Mouse (Mus musculus): ENCODE measurements around the gene Abhd17c. TPM values are rescaled to one million over a fixed set of nuclear protein-coding genes. Genes with fewer than 3 reads are reported as not detected.

The Abhd17c gene
- 43.9 and 53.0 TPM in 2 replicates for polyA plus RNA-seq (2014; fragmentation: Nextera tagmentation; extraction: Ambion mirVana)

DNA sequence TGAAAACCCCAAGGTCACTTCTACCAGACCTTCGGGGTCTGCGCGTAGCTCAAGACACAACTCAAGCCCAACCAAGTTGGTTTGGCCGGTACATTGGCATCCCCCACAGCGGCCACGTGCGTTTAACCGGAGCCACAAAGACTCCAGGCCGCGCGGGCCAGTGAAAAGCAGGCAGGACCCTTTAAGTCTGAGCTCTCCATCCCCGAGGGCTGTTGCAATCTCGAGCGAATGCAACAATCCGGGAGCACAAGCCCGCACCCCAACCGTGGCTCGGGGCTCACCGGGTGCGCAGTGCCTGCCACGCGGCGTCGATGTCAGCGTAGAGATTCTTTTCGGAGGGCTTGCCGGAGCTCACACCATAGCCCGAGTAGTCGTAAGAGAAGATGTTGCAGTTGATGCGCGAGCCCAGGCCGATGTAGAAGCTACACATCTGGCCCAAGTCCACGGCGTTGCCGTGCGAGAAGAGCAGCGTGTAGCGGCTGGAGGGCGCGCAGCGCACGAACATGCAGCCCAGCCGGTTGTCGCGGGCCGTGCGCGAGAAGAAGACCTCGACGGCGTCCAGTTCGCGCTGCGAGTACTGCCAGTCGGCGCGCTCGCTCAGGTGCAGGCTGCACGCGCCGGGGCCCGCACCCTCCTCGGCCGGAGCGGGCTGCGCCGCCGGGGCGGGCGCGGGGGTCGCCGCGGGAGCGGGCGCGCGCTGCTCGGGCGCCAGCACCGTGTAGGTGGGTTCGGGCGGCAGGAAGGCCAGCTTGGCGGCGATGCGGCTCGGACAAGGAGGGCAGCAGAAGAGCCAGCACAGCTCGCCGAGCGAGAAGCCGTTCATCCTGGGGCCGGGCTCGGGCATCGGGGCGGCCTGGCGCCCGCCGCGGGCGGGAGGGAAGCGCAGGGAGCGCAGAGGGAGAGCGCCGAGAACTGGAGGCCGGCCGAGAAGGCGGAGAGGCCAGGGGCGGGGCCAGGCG, at the start of gene Abhd17c:
Abhd17c (minus strand) TSS at position 893 of the 959 bp plus-strand sequence.
- Histone ChIP-seq H3K9ac (replicated peaks; ENCODE audit: low read length) (peak within 1 kb of the TSS; percentile 91), H3K4me2 (ENCODE audit: low read depth, low read length) (peak within 1 kb of the TSS; percentile 84), H3K9me3 (replicated peaks; ENCODE audit: control insufficient read depth, low read length) (no peaks in the 10 kb centered on the region), H3K4me1 (ENCODE audit: control insufficient read depth, insufficient read depth, low read length) (no peaks in the 10 kb centered on the region), H3K27ac (replicated peaks; ENCODE audit: low read depth, low read length) (peak within 1 kb of the TSS; percentile 88), H3K27me3 (ENCODE audit: control insufficient read depth, insufficient read depth, low read length) (no peaks in the 10 kb centered on the region), H3K36me3 (replicated peaks; ENCODE audit: control insufficient read depth, insufficient read depth, low read depth, low read length) (no peaks in the 10 kb centered on the region), H3K4me3 (ENCODE audit: low read depth, low read length) (peak within 1 kb of the TSS; percentile 90)
- under 1% methylated on average over 102 of the region's 109 CpGs for WGBS
- DNase-seq (ENCODE audit: low spot score): peak; percentile 62
- ATAC-seq (replicated peaks; ENCODE audit: insufficient number of reproducible peaks, low FRiP score, low TSS enrichment, low read depth): peak; percentile 50

DNA sequence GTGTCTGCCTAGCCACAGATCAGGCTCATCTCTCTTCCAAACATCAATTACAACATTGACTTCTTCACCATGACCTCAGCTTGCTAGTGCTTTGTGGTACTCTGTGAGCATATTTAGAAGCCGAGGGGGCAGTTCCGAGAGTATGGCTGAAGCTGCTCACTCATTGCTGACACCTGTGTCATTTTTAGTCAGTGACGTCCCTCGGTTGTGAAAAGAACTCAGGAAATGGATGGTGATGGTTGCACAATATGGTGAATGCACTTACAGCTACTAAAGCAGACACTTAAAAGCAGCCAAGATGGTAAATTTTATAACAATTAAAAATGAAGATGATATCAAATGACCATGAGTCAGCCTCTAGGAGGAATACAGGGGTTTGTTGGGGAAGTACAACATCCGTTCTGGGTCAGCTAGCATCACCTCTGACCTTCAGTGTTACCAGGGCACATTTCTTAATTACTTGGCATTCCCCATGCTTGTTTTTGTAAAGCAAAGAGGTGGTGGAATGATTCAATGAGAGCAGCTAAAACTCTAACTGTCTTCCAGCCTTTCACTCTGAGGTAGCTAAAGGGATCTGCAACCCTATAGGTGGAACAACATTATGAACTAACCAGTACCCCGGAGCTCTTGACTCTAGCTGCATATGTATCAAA, 45.6 kb upstream of the Abhd17c start:
- WGBS: 51% methylated on average over 6 of the region's 6 CpGs
- Histone ChIP-seq H3K36me3 (replicated peaks; ENCODE audit: control insufficient read depth, insufficient read depth, low read depth, low read length) (no peaks in the 10 kb centered on the region), H3K4me3 (ENCODE audit: low read depth, low read length) (no peak overlapping the region), H3K4me2 (ENCODE audit: low read depth, low read length) (no peak overlapping the region), H3K4me1 (ENCODE audit: control insufficient read depth, insufficient read depth, low read length) (no peaks in the 10 kb centered on the region), H3K27me3 (ENCODE audit: control insufficient read depth, insufficient read depth, low read length) (no peaks in the 10 kb centered on the region), H3K9me3 (replicated peaks; ENCODE audit: control insufficient read depth, low read length) (no peaks in the 10 kb centered on the region), H3K9ac (replicated peaks; ENCODE audit: low read length) (no peak overlapping the region), H3K27ac (replicated peaks; ENCODE audit: low read depth, low read length) (no peak overlapping the region)
- DNase-seq (ENCODE audit: low spot score) (no peak), ATAC-seq (replicated peaks; ENCODE audit: insufficient number of reproducible peaks, low FRiP score, low TSS enrichment, low read depth) (no peak)

DNA sequence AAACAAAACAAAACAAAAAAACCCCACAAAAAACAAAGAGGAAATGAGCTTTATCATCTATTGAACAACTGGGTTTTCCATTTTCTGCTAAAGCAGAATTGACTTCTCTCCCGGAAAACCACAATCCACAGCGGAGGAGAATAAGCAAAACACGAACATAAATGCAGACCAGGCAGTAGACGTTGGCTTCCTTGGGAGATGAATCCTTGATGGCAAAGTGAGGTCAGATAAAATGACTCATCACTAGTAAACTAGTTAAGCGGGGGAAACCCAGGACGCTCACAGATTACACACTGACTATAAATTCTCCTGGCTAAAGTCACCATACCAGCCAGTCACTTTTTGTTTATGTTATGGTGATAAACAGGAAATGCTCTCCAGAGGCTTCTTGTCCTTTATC, 44.5 kb upstream of the Abhd17c start:
- no peaks in the 10 kb centered on the region for H3K27me3 ChIP-seq (ENCODE audit: control insufficient read depth, insufficient read depth, low read length)
- no peaks in the 10 kb centered on the region for H3K36me3 ChIP-seq (replicated peaks; ENCODE audit: control insufficient read depth, insufficient read depth, low read depth, low read length)
- WGBS: 82% methylated on average over 6 of the region's 6 CpGs
- no peak overlapping the region for H3K4me3 ChIP-seq (ENCODE audit: low read depth, low read length)
- no peak overlapping the region for H3K27ac ChIP-seq (replicated peaks; ENCODE audit: low read depth, low read length)
- no peaks in the 10 kb centered on the region for H3K9me3 ChIP-seq (replicated peaks; ENCODE audit: control insufficient read depth, low read length)
- no peaks in the 10 kb centered on the region for H3K4me1 ChIP-seq (ENCODE audit: control insufficient read depth, insufficient read depth, low read length)
- no peak overlapping the region for H3K4me2 ChIP-seq (ENCODE audit: low read depth, low read length)
- DNase-seq (ENCODE audit: low spot score): no peak
- ATAC-seq (replicated peaks; ENCODE audit: insufficient number of reproducible peaks, low FRiP score, low TSS enrichment, low read depth): no peak
- no peak overlapping the region for H3K9ac ChIP-seq (replicated peaks; ENCODE audit: low read length)

DNA sequence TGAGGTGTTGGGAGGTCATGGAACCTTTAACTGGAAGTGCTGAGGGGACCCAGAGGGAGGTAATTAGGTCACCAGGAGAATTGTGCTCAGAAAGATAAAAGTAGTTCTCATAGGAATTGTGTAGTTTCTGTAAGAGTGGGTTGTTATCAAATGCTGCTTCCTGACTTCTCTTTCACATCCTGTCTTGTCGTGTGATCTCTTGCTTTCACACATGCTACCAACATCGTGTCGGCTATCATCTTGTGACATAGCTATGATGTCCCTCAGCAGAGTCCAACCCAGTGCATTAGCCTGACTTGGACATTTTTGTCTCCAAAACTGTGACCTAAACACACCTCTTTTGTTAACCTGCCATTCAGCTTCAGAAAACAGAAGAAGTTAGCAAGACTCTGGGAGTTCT, 40.6 kb upstream of the Abhd17c start:
- H3K9me3 ChIP-seq (replicated peaks; ENCODE audit: control insufficient read depth, low read length): no peaks in the 10 kb centered on the region
- no peaks in the 10 kb centered on the region for H3K27me3 ChIP-seq (ENCODE audit: control insufficient read depth, insufficient read depth, low read length)
- no peak overlapping the region for H3K4me3 ChIP-seq (ENCODE audit: low read depth, low read length)
- ATAC-seq (replicated peaks; ENCODE audit: insufficient number of reproducible peaks, low FRiP score, low TSS enrichment, low read depth) (no peak), DNase-seq (ENCODE audit: low spot score) (no peak)
- H3K4me1 ChIP-seq (ENCODE audit: control insufficient read depth, insufficient read depth, low read length): no peaks in the 10 kb centered on the region
- H3K36me3 ChIP-seq (replicated peaks; ENCODE audit: control insufficient read depth, insufficient read depth, low read depth, low read length): no peaks in the 10 kb centered on the region
- H3K27ac ChIP-seq (replicated peaks; ENCODE audit: low read depth, low read length): no peak overlapping the region
- H3K4me2 ChIP-seq (ENCODE audit: low read depth, low read length): no peak overlapping the region
- 81% methylated on average over 3 of the region's 3 CpGs for WGBS
- no peak overlapping the region for H3K9ac ChIP-seq (replicated peaks; ENCODE audit: low read length)

DNA sequence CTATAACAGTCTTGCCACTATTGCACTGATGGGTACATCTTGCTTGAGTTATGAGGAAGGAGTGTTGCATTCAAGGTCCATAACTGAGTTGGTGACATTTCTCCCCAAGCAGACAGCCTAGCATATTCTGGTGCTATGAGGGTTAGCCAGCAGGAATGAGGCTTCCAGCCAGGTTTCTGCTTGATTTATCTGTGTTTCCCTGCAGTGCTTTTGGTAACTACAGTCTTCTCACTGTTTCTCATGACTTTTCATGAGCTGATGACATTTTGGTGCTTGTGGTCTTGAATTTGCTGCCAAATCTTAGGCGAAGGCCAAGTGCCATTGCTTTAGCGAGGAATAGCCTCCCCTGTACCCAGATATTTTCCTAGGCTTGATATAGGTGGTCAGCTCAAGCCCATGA, 39.8 kb upstream of the Abhd17c start:
- H3K9ac ChIP-seq (replicated peaks; ENCODE audit: low read length): no peak overlapping the region
- no peak for DNase-seq (ENCODE audit: low spot score)
- no peaks in the 10 kb centered on the region for H3K4me1 ChIP-seq (ENCODE audit: control insufficient read depth, insufficient read depth, low read length)
- no peaks in the 10 kb centered on the region for H3K27me3 ChIP-seq (ENCODE audit: control insufficient read depth, insufficient read depth, low read length)
- ATAC-seq (replicated peaks; ENCODE audit: insufficient number of reproducible peaks, low FRiP score, low TSS enrichment, low read depth): no peak
- 95% methylated on average over 2 of the region's 2 CpGs for WGBS
- H3K4me3 ChIP-seq (ENCODE audit: low read depth, low read length): no peak overlapping the region
- no peak overlapping the region for H3K27ac ChIP-seq (replicated peaks; ENCODE audit: low read depth, low read length)
- H3K4me2 ChIP-seq (ENCODE audit: low read depth, low read length): no peak overlapping the region
- H3K9me3 ChIP-seq (replicated peaks; ENCODE audit: control insufficient read depth, low read length): no peaks in the 10 kb centered on the region
- H3K36me3 ChIP-seq (replicated peaks; ENCODE audit: control insufficient read depth, insufficient read depth, low read depth, low read length): no peaks in the 10 kb centered on the region

DNA sequence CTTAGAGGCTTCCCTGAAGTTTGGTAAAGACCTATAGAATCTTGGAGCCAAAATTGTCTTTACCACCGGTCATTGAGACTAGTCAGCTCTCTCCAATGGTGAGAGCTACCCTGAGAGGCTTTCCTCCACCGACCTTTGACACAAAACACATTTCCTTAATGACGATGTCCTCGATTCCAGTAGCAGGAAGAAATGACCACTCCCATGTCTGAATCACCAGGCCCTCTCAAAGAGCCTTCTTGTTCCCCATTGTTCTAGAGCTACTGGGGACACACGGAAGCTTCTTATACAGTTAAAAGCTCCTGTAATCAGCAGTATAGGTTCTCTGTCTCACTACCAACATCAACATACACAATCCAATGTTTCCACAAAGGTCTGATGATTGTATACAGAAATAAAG, 36.5 kb upstream of the Abhd17c start:
- Histone ChIP-seq H3K27me3 (ENCODE audit: control insufficient read depth, insufficient read depth, low read length) (no peaks in the 10 kb centered on the region), H3K27ac (replicated peaks; ENCODE audit: low read depth, low read length) (no peak overlapping the region), H3K9me3 (replicated peaks; ENCODE audit: control insufficient read depth, low read length) (no peaks in the 10 kb centered on the region), H3K4me3 (ENCODE audit: low read depth, low read length) (no peak overlapping the region), H3K4me1 (ENCODE audit: control insufficient read depth, insufficient read depth, low read length) (no peaks in the 10 kb centered on the region), H3K36me3 (replicated peaks; ENCODE audit: control insufficient read depth, insufficient read depth, low read depth, low read length) (no peaks in the 10 kb centered on the region), H3K9ac (replicated peaks; ENCODE audit: low read length) (no peak overlapping the region), H3K4me2 (ENCODE audit: low read depth, low read length) (no peak overlapping the region)
- no peak for DNase-seq (ENCODE audit: low spot score)
- WGBS: 68% methylated on average over 5 of the region's 5 CpGs
- no peak for ATAC-seq (replicated peaks; ENCODE audit: insufficient number of reproducible peaks, low FRiP score, low TSS enrichment, low read depth)

DNA sequence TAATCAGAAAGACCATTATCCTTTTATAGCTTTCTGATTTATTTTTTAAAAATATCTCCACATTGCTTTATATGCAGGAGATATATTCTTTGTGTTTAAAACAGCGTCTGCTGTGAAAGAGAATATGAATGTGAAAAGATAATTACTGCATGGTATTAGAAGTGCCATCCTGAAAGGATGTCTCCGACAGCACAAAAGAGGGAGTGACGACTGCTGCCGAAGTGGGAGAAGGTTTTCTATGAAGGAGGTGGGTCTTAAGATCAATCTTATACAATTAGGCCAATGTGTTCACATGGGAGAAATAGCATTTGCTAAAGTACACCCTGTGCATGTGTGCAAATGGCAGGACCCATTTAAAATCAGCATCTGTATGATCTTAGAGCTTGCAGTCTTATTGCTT, 33.5 kb upstream of the Abhd17c start:
- H3K9ac ChIP-seq (replicated peaks; ENCODE audit: low read length): no peak overlapping the region
- H3K27me3 ChIP-seq (ENCODE audit: control insufficient read depth, insufficient read depth, low read length): no peaks in the 10 kb centered on the region
- no peak for DNase-seq (ENCODE audit: low spot score)
- no peak overlapping the region for H3K27ac ChIP-seq (replicated peaks; ENCODE audit: low read depth, low read length)
- no peaks in the 10 kb centered on the region for H3K36me3 ChIP-seq (replicated peaks; ENCODE audit: control insufficient read depth, insufficient read depth, low read depth, low read length)
- no peaks in the 10 kb centered on the region for H3K4me1 ChIP-seq (ENCODE audit: control insufficient read depth, insufficient read depth, low read length)
- no peak for ATAC-seq (replicated peaks; ENCODE audit: insufficient number of reproducible peaks, low FRiP score, low TSS enrichment, low read depth)
- no peak overlapping the region for H3K4me3 ChIP-seq (ENCODE audit: low read depth, low read length)
- H3K4me2 ChIP-seq (ENCODE audit: low read depth, low read length): no peak overlapping the region
- 78% methylated on average over 4 of the region's 4 CpGs for WGBS
- H3K9me3 ChIP-seq (replicated peaks; ENCODE audit: control insufficient read depth, low read length): no peaks in the 10 kb centered on the region

DNA sequence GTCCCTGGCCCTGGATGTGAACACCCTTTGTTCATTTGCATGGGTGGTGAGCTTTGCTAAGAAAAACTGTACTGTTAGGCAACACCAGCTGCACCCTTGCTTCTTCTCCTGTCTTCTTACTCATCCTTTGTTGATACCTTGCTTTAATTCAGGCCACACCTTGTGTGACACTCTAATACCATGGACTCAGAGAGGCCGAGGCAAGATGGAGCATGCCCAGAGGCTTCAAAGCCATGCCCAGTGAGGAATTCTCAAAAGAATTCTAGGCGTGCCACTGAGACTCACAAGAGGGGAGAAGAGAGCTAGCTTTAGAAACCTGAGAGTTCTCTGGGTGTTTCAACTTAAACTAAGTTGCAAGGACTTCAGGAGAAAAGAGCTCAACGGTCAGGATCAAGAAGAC, 33.0 kb upstream of the Abhd17c start:
- DNase-seq (ENCODE audit: low spot score): peak; percentile 6
- 79% methylated on average over 3 of the region's 3 CpGs for WGBS

More for the DNA sequence above, 33.0 kb upstream of the Abhd17c start:
- no peak overlapping the region for H3K4me2 ChIP-seq (ENCODE audit: low read depth, low read length)
- H3K36me3 ChIP-seq (replicated peaks; ENCODE audit: control insufficient read depth, insufficient read depth, low read depth, low read length): no peaks in the 10 kb centered on the region
- no peaks in the 10 kb centered on the region for H3K4me1 ChIP-seq (ENCODE audit: control insufficient read depth, insufficient read depth, low read length)
- H3K9me3 ChIP-seq (replicated peaks; ENCODE audit: control insufficient read depth, low read length): no peaks in the 10 kb centered on the region
- no peaks in the 10 kb centered on the region for H3K27me3 ChIP-seq (ENCODE audit: control insufficient read depth, insufficient read depth, low read length)
- ATAC-seq (replicated peaks; ENCODE audit: insufficient number of reproducible peaks, low FRiP score, low TSS enrichment, low read depth): no peak
- H3K9ac ChIP-seq (replicated peaks; ENCODE audit: low read length): no peak overlapping the region
- H3K27ac ChIP-seq (replicated peaks; ENCODE audit: low read depth, low read length): no peak overlapping the region
- H3K4me3 ChIP-seq (ENCODE audit: low read depth, low read length): no peak overlapping the region
